ENCODE assay signal across 12 mouse cellular contexts in genomic region chr17:3007234-3007633, GRCm38 (mm10).
DNase-seq lines count a peak whose midpoint lies in the region; ATAC-seq lines count a peak whose summit lies in the region.
"Had no signal": no experiment of that assay in that cellular context is flagged by ENCODE, and none has a peak within 500 bp of the region (broad histone marks: within the 10 kb centered on the region; RNA-seq: fewer than 3 reads in every experiment).

No protein-coding gene starts in this region.

- peak; percentile 30; the same call in 1 of the 2 replicates for ATAC-seq in midbrain, embryonic 11.5 days (ENCODE audit: low FRiP score)
- no peak for ATAC-seq in midbrain, embryonic 14.5 days (ENCODE audit: low FRiP score, low TSS enrichment)
- ATAC-seq in hindbrain, embryonic 15.5 days (ENCODE audit: low FRiP score, low read depth), result 0 out of 2 replicates have a peak, but pooled peaks have one; percentile 37
- 0 out of 2 replicates have a peak, but pooled peaks have one; percentile 14 for ATAC-seq in neural tube, embryonic 14.5 days (ENCODE audit: low read depth)
- ATAC-seq in kidney, embryonic 16.5 days (ENCODE audit: low FRiP score, low TSS enrichment), result no peak
- ATAC-seq: activated CD4-positive, CD25-positive, alpha-beta regulatory T cell, adult 4 months had no signal

- H3K27ac ChIP-seq in heart, embryonic 10.5 days, result no peak overlapping the region
- H3K27ac ChIP-seq in midbrain, embryonic 11.5 days (ENCODE audit: low read depth, low read length), result no peak overlapping the region
- no peak overlapping the region for H3K27ac ChIP-seq in midbrain, embryonic 14.5 days (replicated peaks; ENCODE audit: low read depth, low read length)
- no peak overlapping the region for H3K27ac ChIP-seq in hindbrain, embryonic 15.5 days (replicated peaks)
- H3K27ac ChIP-seq in neural tube, embryonic 14.5 days (ENCODE audit: low read depth, low read length), result no peak overlapping the region
- H3K27ac ChIP-seq in kidney, embryonic 16.5 days (ENCODE audit: low read length), result no peak overlapping the region

- H3K27me3 ChIP-seq in heart, embryonic 10.5 days (ENCODE audit: insufficient read depth, poor library complexity, severe bottlenecking), result no peaks in the 10 kb centered on the region
- no peaks in the 10 kb centered on the region for H3K27me3 ChIP-seq in midbrain, embryonic 11.5 days (ENCODE audit: control insufficient read depth, insufficient read depth, low read length)
- no peaks in the 10 kb centered on the region for H3K27me3 ChIP-seq in midbrain, embryonic 14.5 days (ENCODE audit: control insufficient read depth, insufficient read depth, low read length)
- H3K27me3 ChIP-seq in hindbrain, embryonic 15.5 days, result no peaks in the 10 kb centered on the region
- no peaks in the 10 kb centered on the region for H3K27me3 ChIP-seq in neural tube, embryonic 14.5 days (ENCODE audit: control insufficient read depth, insufficient read depth, low read length)
- no peaks in the 10 kb centered on the region for H3K27me3 ChIP-seq in kidney, embryonic 16.5 days (ENCODE audit: insufficient read depth, low read length)
- H3K27me3 ChIP-seq: CH12.LX had no signal

- H3K36me3 ChIP-seq in heart, embryonic 10.5 days, result no peaks in the 10 kb centered on the region
- no peaks in the 10 kb centered on the region for H3K36me3 ChIP-seq in midbrain, embryonic 11.5 days (ENCODE audit: control insufficient read depth, insufficient read depth, low read length)
- no peaks in the 10 kb centered on the region for H3K36me3 ChIP-seq in midbrain, embryonic 14.5 days (ENCODE audit: control insufficient read depth, insufficient read depth, low read length)
- H3K36me3 ChIP-seq in hindbrain, embryonic 15.5 days, result no peaks in the 10 kb centered on the region
- H3K36me3 ChIP-seq in neural tube, embryonic 14.5 days (ENCODE audit: control insufficient read depth, insufficient read depth, low read length), result no peaks in the 10 kb centered on the region
- H3K36me3 ChIP-seq in kidney, embryonic 16.5 days (ENCODE audit: insufficient read depth, low read length), result no peaks in the 10 kb centered on the region

- DNase-seq in heart, embryonic 10.5 days (ENCODE audit: low spot score), result peak; percentile 70
- no peak for DNase-seq in heart, postnatal 4 days
- DNase-seq in midbrain, embryonic 11.5 days (ENCODE audit: low spot score, missing footprints), result no peak
- DNase-seq in midbrain, embryonic 14.5 days, result no peak
- no peak for DNase-seq in thymus, postnatal 0 days (ENCODE audit: low spot score)
- DNase-seq: right cerebral cortex, postnatal 25 days; thymus, adult 18-20 months had no signal

- H3K4me3 ChIP-seq in heart, embryonic 10.5 days, result no peak overlapping the region
- no peak overlapping the region for H3K4me3 ChIP-seq in midbrain, embryonic 11.5 days (ENCODE audit: low read depth, low read length)
- no peak overlapping the region for H3K4me3 ChIP-seq in midbrain, embryonic 14.5 days (replicated peaks; ENCODE audit: low read depth, low read length)
- no peak overlapping the region for H3K4me3 ChIP-seq in hindbrain, embryonic 15.5 days
- H3K4me3 ChIP-seq in neural tube, embryonic 14.5 days (ENCODE audit: low read depth, low read length), result no peak overlapping the region
- no peak overlapping the region for H3K4me3 ChIP-seq in kidney, embryonic 16.5 days (ENCODE audit: low read length)

- H3K9ac ChIP-seq in midbrain, embryonic 11.5 days (ENCODE audit: low read length), result no peak overlapping the region
- no peak overlapping the region for H3K9ac ChIP-seq in midbrain, embryonic 14.5 days (replicated peaks; ENCODE audit: low read length)
- H3K9ac ChIP-seq in hindbrain, embryonic 15.5 days, result no peak overlapping the region
- H3K9ac ChIP-seq in neural tube, embryonic 14.5 days (replicated peaks; ENCODE audit: low read depth, low read length), result no peak overlapping the region
- no peak overlapping the region for H3K9ac ChIP-seq in kidney, embryonic 16.5 days (replicated peaks; ENCODE audit: low read length)

- WGBS in heart, embryonic 10.5 days, result 45% methylated on average over 2 of the region's 2 CpGs
- WGBS in midbrain, embryonic 11.5 days, result 71% methylated on average over 2 of the region's 2 CpGs
- WGBS in midbrain, embryonic 14.5 days, result 72% methylated on average over 2 of the region's 2 CpGs
- 64% methylated on average over 2 of the region's 2 CpGs for WGBS in hindbrain, embryonic 15.5 days
- 81% methylated on average over 2 of the region's 2 CpGs for whole genome bisulfite sequencing in neural tube, embryonic 14.5 days
- WGBS in kidney, embryonic 16.5 days, result 70% methylated on average over 2 of the region's 2 CpGs

- H3K4me1 ChIP-seq in heart, embryonic 10.5 days, result no peaks in the 10 kb centered on the region
- no peaks in the 10 kb centered on the region for H3K4me1 ChIP-seq in midbrain, embryonic 11.5 days (ENCODE audit: control insufficient read depth, insufficient read depth, low read length)
- no peaks in the 10 kb centered on the region for H3K4me1 ChIP-seq in midbrain, embryonic 14.5 days (ENCODE audit: control insufficient read depth, insufficient read depth, low read length)
- no peaks in the 10 kb centered on the region for H3K4me1 ChIP-seq in hindbrain, embryonic 15.5 days (replicated peaks)
- H3K4me1 ChIP-seq in neural tube, embryonic 14.5 days (ENCODE audit: control insufficient read depth, insufficient read depth, low read length), result no peaks in the 10 kb centered on the region
- no peaks in the 10 kb centered on the region for H3K4me1 ChIP-seq in kidney, embryonic 16.5 days (ENCODE audit: insufficient read depth, low read length)

- peaks cover 83% of the 10 kb centered on the region for H3K9me3 ChIP-seq in heart, embryonic 10.5 days
- peaks cover 57% of the 10 kb centered on the region for H3K9me3 ChIP-seq in midbrain, embryonic 11.5 days (ENCODE audit: control insufficient read depth, low read length)
- H3K9me3 ChIP-seq in midbrain, embryonic 14.5 days (ENCODE audit: control insufficient read depth, low read length), result peaks cover 65% of the 10 kb centered on the region
- peaks cover 26% of the 10 kb centered on the region for H3K9me3 ChIP-seq in hindbrain, embryonic 15.5 days
- H3K9me3 ChIP-seq in neural tube, embryonic 14.5 days (ENCODE audit: control insufficient read depth, low read length), result peaks cover 38% of the 10 kb centered on the region
- H3K9me3 ChIP-seq in kidney, embryonic 16.5 days (ENCODE audit: low read length), result peaks cover 76% of the 10 kb centered on the region

- H3K4me2 ChIP-seq in midbrain, embryonic 11.5 days, result no peak overlapping the region
- H3K4me2 ChIP-seq in midbrain, embryonic 14.5 days (ENCODE audit: low read length), result no peak overlapping the region
- no peak overlapping the region for H3K4me2 ChIP-seq in hindbrain, embryonic 15.5 days
- H3K4me2 ChIP-seq in neural tube, embryonic 14.5 days (ENCODE audit: low read depth, low read length), result no peak overlapping the region
- no peak overlapping the region for H3K4me2 ChIP-seq in kidney, embryonic 16.5 days (replicated peaks; ENCODE audit: low read depth, low read length)

Comparison
In these comparisons a context has a peak if more than half of its experiments do, and no peak if none do; other contexts are left out.
1. ATAC-seq: peak in midbrain, embryonic 11.5 days (single experiment), hindbrain, embryonic 15.5 days (single experiment) and neural tube, embryonic 14.5 days (single experiment); none in midbrain, embryonic 14.5 days (single experiment) and kidney, embryonic 16.5 days (single experiment).